Mouse (Mus musculus): Measurements from ENCODE around the gene Speer3.
"Not testable (repeated sequence)": the region's sequence is repeated elsewhere in the genome, so short reads cannot be mapped to it uniquely, and the experiment has no call there.

Speer3 gene

DNA sequence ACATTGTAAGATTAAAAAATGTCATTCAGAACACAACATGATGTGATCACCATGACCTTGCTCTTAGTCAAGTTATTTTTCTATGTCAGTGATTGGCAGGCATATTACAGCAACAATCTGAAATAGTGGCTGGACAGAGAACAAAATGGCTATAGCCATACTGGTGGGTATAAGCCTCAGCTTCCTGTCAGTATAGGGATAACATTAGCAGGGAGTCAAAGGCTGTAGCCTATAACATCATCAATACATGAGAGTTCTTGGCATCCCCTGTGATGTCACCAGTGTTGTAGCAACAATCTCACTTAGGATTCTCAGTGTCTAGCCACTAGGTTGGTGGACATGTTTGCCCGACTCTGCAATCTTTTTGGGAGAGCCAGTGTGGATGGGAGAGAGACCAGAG is at the start of gene Speer3:
TSS of gene Speer3 (plus strand) at position 301 of the 400 bp plus-strand sequence.
- no peak for DNase-seq (ENCODE audit: extremely low spot score, low read depth, low spot score)

DNA sequence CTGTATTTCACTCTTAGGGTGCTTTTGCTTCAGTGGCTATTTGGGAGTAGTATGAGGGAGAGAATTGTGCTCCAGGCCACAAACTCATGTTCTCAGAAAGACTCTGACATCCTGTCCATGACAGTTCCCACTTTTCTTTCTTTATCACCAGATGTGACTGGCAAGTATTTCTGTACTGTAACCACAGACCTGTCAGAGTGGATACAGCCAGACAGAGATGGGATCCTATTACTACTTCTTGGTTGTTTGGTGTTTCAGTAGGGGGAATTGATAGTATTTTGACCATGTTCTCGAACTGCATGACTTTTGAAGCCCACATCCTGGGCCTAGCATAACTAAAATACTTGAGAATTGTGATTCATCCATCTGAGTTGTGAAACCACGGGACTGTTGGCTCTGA is 19.1 kb downstream of the Speer3 start:
- not testable (repeated sequence) for DNase-seq (ENCODE audit: extremely low spot score, low read depth, low spot score)

- no peak for DNase-seq (ENCODE audit: extremely low spot score, low read depth, low spot score)
These were observed 33.7 kb downstream of the Speer3 start for GRCm38 (mm10) chr5:13825108-13825507.

GRCm38 (mm10) chr5:13826708-13827107 is 35.3 kb downstream of the Speer3 start:
- DNase-seq (ENCODE audit: extremely low spot score, low read depth, low spot score), result no peak

- DNase-seq (ENCODE audit: extremely low spot score, low read depth, low spot score), result no peak
These were observed 52.9 kb downstream of the Speer3 start for GRCm38 (mm10) chr5:13844317-13844716.
